Mouse (Mus musculus) hindbrain, embryonic 13.5 days (tissue): ENCODE results near the gene Smurf2. TPM values are rescaled to one million over a fixed set of nuclear protein-coding genes. Genes with fewer than 3 reads are reported as not detected.

Experiments used
- ATAC-seq: fragments of 200-750 bp; cut with Nextera tagmentation; 2 replicates; pipeline ENCODE4 v1.8.0; 2017; ENCODE audit warnings: moderate TSS enrichment; ENCODE audit not compliant: low FRiP score
- H3K27ac ChIP-seq: fragments of 300-500 bp; sonication (generic); 2 replicates; pipeline ENCODE4 v1.5.1; 2015; ENCODE audit warnings: inconsistent platforms, mild to moderate bottlenecking, moderate library complexity
- H3K27me3 ChIP-seq: fragments of 300-500 bp; sonication (generic); 2 replicates; pipeline ENCODE4 v1.6.1; 2015; ENCODE audit warnings: mild to moderate bottlenecking, inconsistent platforms
- H3K36me3 ChIP-seq: fragments of 300-500 bp; sonication (generic); 2 replicates; pipeline ENCODE4 v1.6.1; 2015; ENCODE audit warnings: mild to moderate bottlenecking, inconsistent platforms
- H3K4me1 ChIP-seq: fragments of 300-500 bp; sonication (generic); replicated peaks from 2 replicates; pipeline ENCODE4 v1.6.1; 2015; ENCODE audit warnings: inconsistent platforms
- H3K4me2 ChIP-seq: fragments of 300-500 bp; sonication (generic); 2 replicates; pipeline ENCODE4 v1.6.1; 2015; ENCODE audit warnings: inconsistent platforms, mild to moderate bottlenecking, moderate library complexity
- H3K4me3 ChIP-seq: fragments of 300-500 bp; sonication (generic); 2 replicates; pipeline ENCODE4 v1.5.1; 2015; ENCODE audit warnings: mild to moderate bottlenecking, inconsistent platforms
- H3K9ac ChIP-seq: fragments of 300-500 bp; sonication (generic); 2 replicates; pipeline ENCODE4 v1.6.1; 2015; ENCODE audit warnings: mild to moderate bottlenecking, inconsistent platforms
- H3K9me3 ChIP-seq: fragments of 300-500 bp; sonication (generic); 2 replicates; pipeline ENCODE4 v1.6.1; 2016; ENCODE audit warnings: inconsistent platforms
- WGBS: fragments of 180-500 bp; shearing (Covaris S2); methylation state at CpG from one replicate; pipeline ENCODE4 v1.1.7; 2015; 5-methylcytosine and 5-hydroxymethylcytosine counted together
- microRNA-seq: library from miRNA; unstranded; fragments of <30 nt; microRNA quantifications from one replicate; pipeline ENCODE4, GENCODE M21; 2016
- polyA plus RNA-seq: library from polyadenylated mRNA; unstranded; fragments of >200 nt; fragmentation: Nextera tagmentation; extraction: Ambion mirVana; gene quantifications from 2 replicates; pipeline ENCODE4 v1.2.1, GENCODE M21; 2015

Smurf2 gene
- polyA plus RNA-seq, 1 experiment from 2014 or later: 14.8 TPM

GRCm38 (mm10) chr11:106779388-106780088 is 141.0 kb downstream of the Smurf2 start, which contains the start of gene Polg2:
TSS of gene Polg2 (minus strand) at chr11:106779537.
- WGBS: 2% methylated on average over 30 of the region's 30 CpGs
- ATAC-seq: peak; percentile 99
- Histone ChIP-seq H3K4me1 (peaks cover 33% of the 10 kb centered on the region), H3K4me2 (peak within 1 kb of the TSS; percentile 87), H3K4me3 (peak within 1 kb of the TSS; percentile 73), H3K36me3 (peaks cover 55% of the 10 kb centered on the region), H3K27me3 (no peaks in the 10 kb centered on the region), H3K9ac (peak within 1 kb of the TSS; percentile 83), H3K9me3 (no peaks in the 10 kb centered on the region), H3K27ac (peak within 1 kb of the TSS; percentile 92)

DNA sequence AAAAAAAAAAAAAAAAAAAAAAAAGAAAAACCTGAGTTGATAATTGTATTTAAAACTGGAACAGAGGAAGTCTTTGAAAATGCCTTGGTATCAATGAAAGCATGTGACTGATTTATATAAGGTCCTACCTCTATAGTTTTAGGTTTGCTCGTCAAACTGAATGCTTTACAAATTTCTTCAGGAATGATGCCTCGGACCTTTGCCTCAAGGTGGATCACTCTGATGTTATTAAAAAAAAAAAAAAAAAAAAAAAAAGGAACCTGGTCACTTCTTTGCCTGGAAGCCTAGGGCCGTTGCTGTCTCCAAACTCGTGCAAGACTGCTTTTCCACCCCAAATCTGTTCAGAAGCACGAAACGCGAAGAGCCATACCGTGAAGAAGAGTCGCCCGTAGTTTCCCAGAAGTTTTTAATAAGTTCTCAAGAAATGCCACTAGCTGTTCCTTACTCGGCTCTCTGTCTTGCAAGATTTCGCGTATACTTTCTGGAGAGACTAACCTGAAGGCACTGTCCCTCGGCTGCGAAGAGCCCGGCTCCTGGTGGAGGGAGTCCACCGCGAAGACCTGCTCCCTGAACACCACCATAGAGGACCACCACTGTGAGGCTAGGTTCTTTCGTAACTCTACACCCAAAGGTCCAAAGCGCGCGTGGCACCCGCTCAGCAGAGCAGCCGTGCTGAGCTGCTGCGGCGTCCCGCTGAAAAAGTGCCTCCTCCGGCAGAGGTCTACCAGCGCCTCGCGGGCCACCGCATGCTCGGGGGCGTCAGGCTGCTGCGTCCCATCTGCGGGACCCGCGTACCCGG is 141.7 kb downstream of the Smurf2 start:
- ATAC-seq: no peak; the same call in none of the 2 replicates
- H3K27me3 ChIP-seq: no peaks in the 10 kb centered on the region
- H3K4me2 ChIP-seq: peak overlapping the region; percentile 87
- H3K4me3 ChIP-seq: peak overlapping the region; percentile 73
- no peaks in the 10 kb centered on the region for H3K9me3 ChIP-seq
- H3K4me1 ChIP-seq: peaks cover 30% of the 10 kb centered on the region
- peak overlapping the region; percentile 92 for H3K27ac ChIP-seq
- peak overlapping the region; percentile 83 for H3K9ac ChIP-seq
- peaks cover 55% of the 10 kb centered on the region for H3K36me3 ChIP-seq
- WGBS: 3% methylated on average over 39 of the region's 39 CpGs

DNA sequence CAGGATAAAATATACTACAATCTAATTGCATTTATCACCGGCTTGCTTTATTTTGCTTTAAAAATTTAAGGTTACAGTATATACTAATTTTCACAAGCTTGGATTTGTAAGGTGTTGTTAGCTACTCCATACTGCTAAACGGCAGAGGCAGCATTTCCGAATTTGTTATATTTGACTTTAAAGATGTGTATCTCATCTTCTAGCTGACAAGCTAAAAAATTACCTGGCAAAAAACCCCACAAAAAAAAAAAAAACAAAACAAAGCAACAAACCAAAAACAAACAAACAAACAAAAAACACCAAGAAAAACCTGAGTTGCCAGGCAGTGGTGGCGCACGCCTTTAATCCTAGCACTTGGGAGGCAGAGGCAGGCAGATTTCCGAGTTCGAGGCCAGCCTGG is 142.4 kb downstream of the Smurf2 start:
- no peak for ATAC-seq
- no peaks in the 10 kb centered on the region for H3K9me3 ChIP-seq
- 94% methylated on average over 7 of the region's 7 CpGs for WGBS
- peak overlapping the region; percentile 87 for H3K4me2 ChIP-seq
- peaks cover 55% of the 10 kb centered on the region for H3K36me3 ChIP-seq
- no peak overlapping the region for H3K27ac ChIP-seq
- no peaks in the 10 kb centered on the region for H3K27me3 ChIP-seq
- peak overlapping the region; percentile 73; the same call in 1 of the 2 replicates for H3K4me3 ChIP-seq
- H3K9ac ChIP-seq: no peak overlapping the region
- peaks cover 24% of the 10 kb centered on the region for H3K4me1 ChIP-seq

DNA sequence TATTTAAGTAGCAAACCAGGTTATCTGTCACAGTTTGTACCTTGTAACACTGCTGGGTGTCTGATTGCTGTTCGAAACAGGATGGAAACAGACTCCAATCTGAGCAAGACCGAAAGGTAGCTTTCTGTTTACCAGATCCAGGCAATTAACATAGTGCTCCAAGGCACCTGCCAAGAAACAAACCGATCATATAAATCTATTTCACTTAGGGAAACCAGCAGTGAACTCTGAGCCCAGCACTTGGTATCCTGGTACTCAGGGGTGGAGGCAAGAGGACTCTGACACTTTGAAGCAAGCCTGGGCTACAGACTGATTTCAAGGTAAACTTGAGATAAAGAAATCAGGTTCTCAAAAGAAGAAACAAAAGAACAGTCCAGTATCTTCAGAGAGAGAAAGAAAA is 143.1 kb downstream of the Smurf2 start:
- WGBS: 96% methylated on average over 3 of the region's 3 CpGs
- H3K4me2 ChIP-seq: no peak overlapping the region
- ATAC-seq: no peak

DNA sequence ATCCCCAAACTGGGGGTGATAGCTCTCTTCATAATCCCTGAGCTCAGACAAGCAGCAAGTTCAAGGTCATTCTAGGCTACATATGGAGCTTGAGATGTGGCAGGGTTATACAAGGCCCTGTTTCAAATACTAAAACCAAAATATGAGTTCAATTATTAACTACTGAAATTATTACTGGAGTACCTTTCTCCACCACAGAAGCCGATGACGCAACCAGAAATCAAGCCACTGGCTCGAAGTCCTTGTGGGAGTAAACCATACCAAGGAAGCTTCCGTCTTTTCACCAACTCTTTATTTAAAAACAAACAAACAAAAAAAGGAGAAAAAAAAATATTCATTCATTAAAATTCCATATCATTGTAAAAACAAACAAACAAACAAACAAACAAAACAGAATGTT is 143.6 kb downstream of the Smurf2 start:
- no peak overlapping the region for H3K4me3 ChIP-seq
- WGBS: over 99% methylated on average over 4 of the region's 4 CpGs
- no peak for ATAC-seq

More for the DNA sequence above, 143.1 kb downstream of the Smurf2 start:
- no peak overlapping the region for H3K4me3 ChIP-seq
- H3K27ac ChIP-seq: no peak overlapping the region
- peaks cover 21% of the 10 kb centered on the region for H3K4me1 ChIP-seq
- H3K36me3 ChIP-seq: peaks cover 55% of the 10 kb centered on the region
- no peaks in the 10 kb centered on the region for H3K9me3 ChIP-seq
- no peak overlapping the region for H3K9ac ChIP-seq
- H3K27me3 ChIP-seq: no peaks in the 10 kb centered on the region

DNA sequence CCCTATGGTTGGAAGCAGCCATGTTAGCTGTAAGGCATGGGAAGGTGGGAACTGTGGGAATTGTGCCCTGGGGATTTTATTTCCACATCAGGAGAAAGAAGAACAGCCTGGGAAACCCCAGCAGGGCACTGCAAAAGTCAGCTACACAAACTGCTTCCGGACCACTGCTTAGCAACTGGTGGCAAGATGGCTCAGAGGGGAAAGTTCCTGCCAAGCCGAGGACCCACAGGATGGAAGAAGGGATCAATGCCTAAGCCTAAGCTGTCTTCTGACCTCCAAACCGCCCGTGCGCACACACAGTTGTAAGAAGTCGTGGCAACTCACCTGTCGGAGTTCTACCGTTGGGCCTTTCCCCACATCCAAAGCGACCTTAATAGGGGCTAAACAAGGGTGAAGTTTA is 147.5 kb downstream of the Smurf2 start:
- 0 out of 2 replicates have a peak, but pooled peaks cover 2% of the 10 kb centered on the region for H3K9me3 ChIP-seq
- H3K4me2 ChIP-seq: no peak overlapping the region
- 88% methylated on average over 9 of the region's 9 CpGs for WGBS
- no peak overlapping the region for H3K9ac ChIP-seq
- no peak overlapping the region for H3K27ac ChIP-seq
- peaks cover 6% of the 10 kb centered on the region for H3K4me1 ChIP-seq
- H3K27me3 ChIP-seq: no peaks in the 10 kb centered on the region
- H3K36me3 ChIP-seq: peaks cover 71% of the 10 kb centered on the region
- no peak overlapping the region for H3K4me3 ChIP-seq
- ATAC-seq: no peak

More for the DNA sequence above, 143.6 kb downstream of the Smurf2 start:
- Histone ChIP-seq H3K9me3 (no peaks in the 10 kb centered on the region), H3K27ac (no peak overlapping the region), H3K36me3 (peaks cover 55% of the 10 kb centered on the region), H3K4me2 (no peak overlapping the region), H3K9ac (no peak overlapping the region), H3K4me1 (peaks cover 21% of the 10 kb centered on the region), H3K27me3 (no peaks in the 10 kb centered on the region)

GRCm38 (mm10) chr11:106770195-106770974 is 150.1 kb downstream of the Smurf2 start:
- Histone ChIP-seq H3K36me3 (peaks cover 88% of the 10 kb centered on the region), H3K27ac (no peak overlapping the region), H3K4me1 (no peaks in the 10 kb centered on the region), H3K27me3 (no peaks in the 10 kb centered on the region), H3K4me3 (no peak overlapping the region), H3K9me3 (peaks cover 9% of the 10 kb centered on the region), H3K9ac (no peak overlapping the region), H3K4me2 (no peak overlapping the region)
- 98% methylated on average over 9 of the region's 9 CpGs for WGBS
- no peak for ATAC-seq

Small RNAs within 50 kb of the gene (microRNA-seq; reads per million reads assigned to microRNA genes)
- gene Gm25994: not detected
- gene Gm27322: 0.70 reads per million
- gene Mir3064: 15.1 reads per million, percentile 26 among the genes with 10 or more reads in this experiment

Other genes starting within 250 kb of the Smurf2 start
- gene Pecam1, start 170.1 kb downstream of the Smurf2 start, polyA plus RNA-seq: 17.4 and 17.6 TPM in 2 replicates
- gene Milr1, start 169.5 kb downstream of the Smurf2 start, polyA plus RNA-seq: 0.78 and 1.3 TPM in 2 replicates
- 9.1 and 9.7 TPM in 2 replicates for gene Polg2, start 141.2 kb downstream of the Smurf2 start, polyA plus RNA-seq
- gene Ddx5, start 131.5 kb downstream of the Smurf2 start, polyA plus RNA-seq: 431 and 450 TPM in 2 replicates
- gene Cep95, start 131.5 kb downstream of the Smurf2 start, polyA plus RNA-seq: 15.7 and 18.2 TPM in 2 replicates
- 189 TPM in 2 replicates for gene Kpna2, start 78.8 kb upstream of the Smurf2 start, polyA plus RNA-seq
- 5.4 and 5.6 TPM in 2 replicates for gene 1810010H24Rik, start 105.0 kb upstream of the Smurf2 start, polyA plus RNA-seq
- 34.0 and 38.0 TPM in 2 replicates for gene Bptf, start 211.4 kb upstream of the Smurf2 start, polyA plus RNA-seq